Mouse (Mus musculus) spleen, adult 2 months (tissue): ENCODE measurements around the gene Ppard.

Experiments used
- CTCF ChIP-seq: fragments of 200-500 bp; IDR thresholded peaks from 2 replicates; pipeline ENCODE4 v1.5.1; 2011; ENCODE audit warnings: mild to moderate bottlenecking, inconsistent platforms; ENCODE audit not compliant: insufficient read depth, insufficient read length, insufficient replicate concordance; ENCODE audit errors: extremely low read depth
- POLR2A ChIP-seq: fragments of 200-500 bp; IDR thresholded peaks from 2 replicates; pipeline ENCODE4 v1.6.1; 2011; ENCODE audit warnings: low read depth, low read length, inconsistent platforms

- no peak for TF ChIP-seq POLR2A
- TF ChIP-seq CTCF = no peak
Observed at GRCm38 (mm10) chr17:28329503-28330231, 97.2 kb downstream of the Ppard start.
